Mouse (Mus musculus) midbrain, embryonic 13.5 days (tissue): ENCODE data around the gene Gzmn. TPM values are rescaled to one million over a fixed set of nuclear protein-coding genes. Genes with fewer than 3 reads are reported as not detected.
"Not testable (repeated sequence)": the region's sequence is repeated elsewhere in the genome, so short reads cannot be mapped to it uniquely, and the experiment has no call there.

Source experiments
- ATAC-seq: fragments of 200-750 bp; cut with Nextera tagmentation; 2 replicates; pipeline ENCODE4 v1.8.0; 2017; ENCODE audit warnings: mild to moderate bottlenecking, moderate TSS enrichment, moderate library complexity
- H3K27ac ChIP-seq: fragments of 300-500 bp; sonication (generic); 2 replicates; pipeline ENCODE4 v1.5.1; 2015; ENCODE audit warnings: inconsistent platforms, mild to moderate bottlenecking, moderate library complexity
- H3K27me3 ChIP-seq: fragments of 300-500 bp; sonication (generic); 2 replicates; pipeline ENCODE4 v1.6.1; 2015; ENCODE audit warnings: mild to moderate bottlenecking, inconsistent platforms
- H3K36me3 ChIP-seq: fragments of 300-500 bp; sonication (generic); 2 replicates; pipeline ENCODE4 v1.6.1; 2015; ENCODE audit warnings: mild to moderate bottlenecking, inconsistent platforms
- H3K4me1 ChIP-seq: fragments of 300-500 bp; sonication (generic); replicated peaks from 2 replicates; pipeline ENCODE4 v1.6.1; 2015; ENCODE audit warnings: inconsistent platforms
- H3K4me2 ChIP-seq: fragments of 300-500 bp; sonication (generic); replicated peaks from 2 replicates; pipeline ENCODE4 v1.6.1; 2015; ENCODE audit warnings: moderate library complexity, mild to moderate bottlenecking, inconsistent platforms
- H3K4me3 ChIP-seq: fragments of 300-500 bp; sonication (generic); replicated peaks from 2 replicates; pipeline ENCODE4 v1.5.1; 2015; ENCODE audit warnings: mild to moderate bottlenecking, inconsistent platforms
- H3K9ac ChIP-seq: fragments of 300-500 bp; sonication (generic); replicated peaks from 2 replicates; pipeline ENCODE4 v1.6.1; 2015; ENCODE audit warnings: mild to moderate bottlenecking, inconsistent platforms
- H3K9me3 ChIP-seq: fragments of 300-500 bp; sonication (generic); 2 replicates; pipeline ENCODE4 v1.6.1; 2016; ENCODE audit warnings: mild to moderate bottlenecking, inconsistent platforms
- WGBS: fragments of 180-500 bp; shearing (Covaris S2); methylation state at CpG from one replicate; pipeline ENCODE4 v1.1.7; 2015; 5-methylcytosine and 5-hydroxymethylcytosine counted together
- polyA plus RNA-seq: library from polyadenylated mRNA; unstranded; fragments of >200 nt; fragmentation: Nextera tagmentation; extraction: Ambion mirVana; gene quantifications from 2 replicates; pipeline ENCODE4 v1.2.1, GENCODE M21; 2015

Gzmn gene
- polyA plus RNA-seq, 1 experiment from 2014 or later, result not detected

DNA sequence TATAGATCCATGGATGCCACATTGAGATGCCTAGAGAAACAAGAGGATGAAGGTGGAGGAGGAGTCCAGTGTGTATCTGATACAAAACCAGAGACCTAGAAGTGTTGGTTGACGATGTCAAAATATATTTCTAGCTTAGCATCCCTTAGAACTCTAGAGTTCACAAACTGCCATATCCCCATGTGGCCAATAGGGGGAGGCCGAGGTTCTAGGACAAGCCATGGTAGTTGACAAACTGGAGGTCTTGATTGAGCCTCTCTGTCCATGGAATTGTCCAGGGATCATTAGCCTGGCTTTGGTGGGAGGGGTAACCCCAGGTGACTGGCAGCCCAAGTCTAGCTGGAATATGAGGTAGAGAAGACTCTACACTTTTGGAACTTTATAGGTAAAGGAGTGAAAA is 19.1 kb downstream of the Gzmn start:
- no peaks in the 10 kb centered on the region for H3K36me3 ChIP-seq
- ATAC-seq, result no peak
- H3K4me2 ChIP-seq, result no peak overlapping the region
- no peak overlapping the region for H3K9ac ChIP-seq
- no peak overlapping the region for H3K27ac ChIP-seq
- H3K4me1 ChIP-seq, result no peaks in the 10 kb centered on the region
- no peaks in the 10 kb centered on the region for H3K27me3 ChIP-seq
- WGBS, result 69% methylated on average over 2 of the region's 2 CpGs
- no peak overlapping the region for H3K4me3 ChIP-seq
- H3K9me3 ChIP-seq, result no peaks in the 10 kb centered on the region

DNA sequence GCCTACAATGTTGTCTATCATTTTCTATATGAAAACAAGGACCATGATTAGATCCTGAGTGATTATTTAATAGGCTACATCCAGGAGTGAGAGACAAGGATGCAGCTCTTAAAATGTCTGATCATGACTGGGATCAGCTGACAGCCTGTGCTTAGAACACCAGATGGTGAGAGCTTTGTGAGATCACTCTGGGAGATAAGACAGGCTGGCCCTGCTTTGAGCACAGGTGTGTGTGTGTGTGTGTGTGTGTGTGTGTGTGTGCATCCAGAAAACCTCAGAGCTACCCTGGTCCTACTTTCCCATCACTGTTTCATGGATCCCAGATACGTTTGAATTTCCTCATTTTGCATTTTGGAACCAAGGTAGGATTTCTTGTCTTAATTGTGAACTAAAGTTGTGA is 40.7 kb downstream of the Gzmn start:
- H3K9me3 ChIP-seq, H3K27ac ChIP-seq, H3K9ac ChIP-seq, H3K4me2 ChIP-seq, H3K36me3 ChIP-seq, H3K27me3 ChIP-seq, H3K4me1 ChIP-seq, ATAC-seq, H3K4me3 ChIP-seq: not testable (repeated sequence)
- WGBS, result 75% methylated on average over 1 of the region's 1 CpGs

DNA sequence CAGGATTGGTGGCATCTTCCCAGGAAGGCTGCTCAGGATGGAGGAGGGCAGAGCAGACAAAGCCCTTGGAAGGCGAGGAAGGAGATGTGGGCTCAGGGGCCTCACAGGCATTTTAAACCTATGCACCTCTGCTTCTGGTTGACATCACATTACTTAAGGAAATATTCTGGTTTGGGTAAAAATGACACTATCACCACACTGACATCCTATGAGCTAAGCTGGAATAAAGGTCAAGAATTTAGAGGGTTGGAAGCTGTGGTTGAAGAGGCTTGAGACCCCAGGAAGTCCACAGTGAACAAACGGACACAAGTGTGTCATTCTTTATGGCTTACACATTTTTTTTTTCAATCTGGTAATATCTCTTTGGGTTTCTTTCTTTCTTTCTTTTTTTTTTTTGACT is 41.9 kb downstream of the Gzmn start, which contains the start of gene Gzmd:
Gzmd (minus strand) TSS at position 101 of the 400 bp plus-strand sequence.
- not testable (repeated sequence) for H3K9ac ChIP-seq, H3K9me3 ChIP-seq, H3K36me3 ChIP-seq, ATAC-seq, H3K27me3 ChIP-seq, H3K27ac ChIP-seq, H3K4me2 ChIP-seq, H3K4me3 ChIP-seq, H3K4me1 ChIP-seq
- WGBS, result 84% methylated on average over 2 of the region's 2 CpGs

DNA sequence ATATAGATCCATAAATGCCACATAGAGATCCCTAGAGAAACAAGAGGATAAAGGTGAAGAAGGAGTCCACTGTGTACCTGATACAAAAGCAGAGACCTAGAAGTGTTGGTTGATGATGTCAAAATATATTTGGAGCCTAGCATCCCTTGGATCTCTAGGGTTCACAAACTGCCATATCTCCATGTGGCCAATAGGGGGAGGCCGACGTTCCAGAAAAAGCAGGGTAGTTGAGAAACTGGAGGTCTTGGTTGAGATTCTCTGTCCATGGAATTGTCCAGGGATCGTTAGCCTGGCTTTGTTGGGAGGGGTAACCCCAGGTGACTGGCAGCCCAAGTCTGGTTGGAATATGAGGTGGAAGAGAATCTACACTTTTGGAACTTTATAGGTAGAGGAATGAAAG is 46.1 kb downstream of the Gzmn start:
- 51% methylated on average over 3 of the region's 3 CpGs for WGBS
- H3K27me3 ChIP-seq, result no peaks in the 10 kb centered on the region
- H3K9ac ChIP-seq, result no peak overlapping the region
- no peaks in the 10 kb centered on the region for H3K36me3 ChIP-seq
- H3K4me1 ChIP-seq, result no peaks in the 10 kb centered on the region
- ATAC-seq, result no peak
- no peak overlapping the region for H3K4me3 ChIP-seq
- H3K27ac ChIP-seq, result no peak overlapping the region
- no peaks in the 10 kb centered on the region for H3K9me3 ChIP-seq
- no peak overlapping the region for H3K4me2 ChIP-seq

DNA sequence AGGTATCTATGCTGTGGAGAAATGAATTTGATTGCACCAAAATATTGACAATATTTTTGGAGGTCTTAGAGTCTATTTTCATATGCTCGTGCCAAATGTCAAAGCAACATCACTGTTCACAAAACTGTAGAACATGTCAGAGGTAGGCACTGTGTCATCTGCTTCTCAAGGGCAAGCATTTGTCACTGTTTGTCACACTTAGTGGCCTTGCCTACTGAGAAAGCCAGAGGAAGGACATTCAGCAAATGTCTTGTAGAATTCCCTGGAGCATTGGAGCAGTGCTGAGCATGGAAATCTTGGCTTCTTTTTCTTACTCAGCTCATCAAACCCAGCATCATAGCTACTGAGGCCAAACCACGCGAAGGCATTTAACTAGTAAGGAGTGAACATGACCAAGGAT is 50.9 kb downstream of the Gzmn start:
- Histone ChIP-seq H3K4me2 (no peak overlapping the region), H3K9ac (no peak overlapping the region), H3K27me3 (no peaks in the 10 kb centered on the region), H3K27ac (no peak overlapping the region), H3K9me3 (no peaks in the 10 kb centered on the region), H3K4me1 (no peaks in the 10 kb centered on the region), H3K36me3 (no peaks in the 10 kb centered on the region), H3K4me3 (no peak overlapping the region)
- ATAC-seq, result no peak
- WGBS, result 82% methylated on average over 3 of the region's 3 CpGs

DNA sequence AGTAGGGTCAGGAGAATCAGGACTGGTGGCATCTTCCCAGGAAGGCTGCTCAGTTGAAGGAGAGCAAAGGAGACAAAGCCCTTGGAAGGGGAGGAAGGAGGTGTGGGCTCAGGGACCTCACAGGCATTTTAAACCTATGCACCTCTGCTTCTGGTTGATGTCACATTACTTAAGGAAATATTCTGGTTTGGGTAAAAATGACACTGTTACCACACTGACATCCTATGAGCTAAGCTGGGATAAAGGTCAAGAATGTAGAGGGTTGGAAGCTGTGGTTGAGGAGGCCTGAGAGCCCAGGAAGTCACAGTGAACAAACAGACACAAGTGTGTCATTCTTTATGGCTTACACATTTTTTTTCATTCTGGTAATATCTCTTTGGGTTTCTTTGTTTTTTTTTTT is 53.9 kb downstream of the Gzmn start, which contains the start of gene Gzme:
Gzme (minus strand) TSS at position 101 of the 400 bp plus-strand sequence.
- no peak within 1 kb of the TSS for H3K4me2 ChIP-seq
- H3K36me3 ChIP-seq, result no peaks in the 10 kb centered on the region
- H3K27me3 ChIP-seq, result no peaks in the 10 kb centered on the region
- no peak within 1 kb of the TSS for H3K9ac ChIP-seq
- H3K9me3 ChIP-seq, result no peaks in the 10 kb centered on the region
- no peaks in the 10 kb centered on the region for H3K4me1 ChIP-seq
- no peak within 1 kb of the TSS for H3K27ac ChIP-seq
- no peak for ATAC-seq
- no peak within 1 kb of the TSS for H3K4me3 ChIP-seq

Other genes with a start within 250 kb of the Gzmn start
- not detected in 2 replicates for gene Cma1, start 229.9 kb downstream of the Gzmn start, polyA plus RNA-seq
- not detected in 2 replicates for gene Cma2, start 223.6 kb downstream of the Gzmn start, polyA plus RNA-seq
- gene Mcpt1, start 156.6 kb downstream of the Gzmn start, polyA plus RNA-seq, result not detected in 2 replicates
- gene Mcpt9, start 144.1 kb downstream of the Gzmn start, polyA plus RNA-seq, result not detected in 2 replicates
- not detected in 2 replicates for gene Mcpt2, start 132.6 kb downstream of the Gzmn start, polyA plus RNA-seq
- not detected in 2 replicates for gene Mcpt4, start 112.3 kb downstream of the Gzmn start, polyA plus RNA-seq
- not detected in 2 replicates for gene Mcpt8, start 89.3 kb downstream of the Gzmn start, polyA plus RNA-seq
- not detected in 2 replicates for gene Ctsg, start 72.0 kb downstream of the Gzmn start, polyA plus RNA-seq
- gene Gzme, start 54.0 kb downstream of the Gzmn start, polyA plus RNA-seq, result not detected in 2 replicates
- gene Gzmd, start 42.0 kb downstream of the Gzmn start, polyA plus RNA-seq, result not detected in 2 replicates
- gene Gzmg, start 15.0 kb downstream of the Gzmn start, polyA plus RNA-seq, result not detected in 2 replicates
- gene Gzmf, start 36.8 kb upstream of the Gzmn start, polyA plus RNA-seq, result not detected in 2 replicates
- gene Gzmc, start 60.1 kb upstream of the Gzmn start, polyA plus RNA-seq, result not detected in 2 replicates
- not detected in 2 replicates for gene Gzmb, start 87.7 kb upstream of the Gzmn start, polyA plus RNA-seq
- gene Atp12a, start 190.5 kb upstream of the Gzmn start, polyA plus RNA-seq, result 0.05 TPM in 1 of 2 replicates, not detected in the other
- 1.3 and 1.7 TPM in 2 replicates for gene Rnf17, start 228.0 kb upstream of the Gzmn start, polyA plus RNA-seq